Mouse (Mus musculus) G1E (cell line): ENCODE measurements at regions not wholly inside any gene's neighbourhood (a gene's known extent, or its start where the extent isn't known, plus 50 kb on each side); places are given as distances from the start of the nearest gene placed in this dataset.

Source experiments
- ATAC-seq: 2 replicates; pipeline ENCODE4 v1.8.0; 2016; ENCODE audit warnings: mild to moderate bottlenecking; ENCODE audit not compliant: insufficient number of reproducible peaks, poor library complexity, low FRiP score, severe bottlenecking; ENCODE audit errors: extremely low read depth
- DNase-seq: peaks from one replicate; pipeline ENCODE4 v3.0.0; 2012; ENCODE audit warnings: low spot score
- H3K27me3 ChIP-seq: 2 replicates; pipeline ENCODE4 v1.6.1; 2012; ENCODE audit warnings: mild to moderate bottlenecking, low read length, inconsistent platforms; ENCODE audit not compliant: insufficient read depth
- H3K36me3 ChIP-seq: replicated peaks from 2 replicates; pipeline ENCODE3; 2012; ENCODE audit warnings: mild to moderate bottlenecking, inconsistent platforms
- H3K4me1 ChIP-seq: 2 replicates; pipeline ENCODE4 v1.6.1; 2012; ENCODE audit warnings: low read depth, low read length, inconsistent platforms, mixed read lengths; ENCODE audit not compliant: insufficient read depth
- H3K4me3 ChIP-seq: 2 replicates; pipeline ENCODE4 v1.5.1; 2012; ENCODE audit warnings: low read depth, mild to moderate bottlenecking, inconsistent platforms, low read length, moderate library complexity, mixed read lengths
- H3K9me3 ChIP-seq: replicated peaks from 2 replicates; pipeline ENCODE4 v1.6.1; 2012; ENCODE audit warnings: inconsistent platforms
- CTCF ChIP-seq: IDR thresholded peaks from 2 replicates; pipeline ENCODE4 v1.5.1; 2012; ENCODE audit warnings: low read depth, low read length, inconsistent platforms, mixed read lengths
- GATA1 ChIP-seq: IDR thresholded peaks from 2 replicates; pipeline ENCODE4 v1.6.1; 2012; ENCODE audit warnings: borderline replicate concordance, low read length, inconsistent platforms, mixed read lengths
- GATA2 ChIP-seq: IDR thresholded peaks from 2 replicates; pipeline ENCODE4 v1.6.1; 2012; ENCODE audit warnings: low read depth, low read length, inconsistent platforms, borderline replicate concordance
- POLR2AphosphoS5 ChIP-seq: IDR thresholded peaks from 2 replicates; pipeline ENCODE4 v1.6.1; 2012; ENCODE audit warnings: low read depth, low read length, inconsistent platforms; ENCODE audit not compliant: insufficient replicate concordance
- TAL1 ChIP-seq: conservative IDR thresholded peaks from 2 replicates; pipeline ENCODE4 v1.6.1; 2012; ENCODE audit warnings: low read depth, low read length, inconsistent platforms, mixed read lengths

- DNase-seq (no peak), ATAC-seq (no peak)
- Histone ChIP-seq H3K4me3 (no peak overlapping the region), H3K4me1 (no peaks in the 10 kb centered on the region), H3K36me3 (no peaks in the 10 kb centered on the region), H3K9me3 (no peaks in the 10 kb centered on the region), H3K27me3 (no peaks in the 10 kb centered on the region)
- TF ChIP-seq TAL1 (no peak), GATA2 (no peak), GATA1 (no peak), CTCF (no peak), POLR2AphosphoS5 (no peak)
Measured at GRCm38 (mm10) chr11:64592253-64592652, 155.8 kb upstream of the F930015N05Rik start.

GRCm38 (mm10) chr11:64597305-64597704 is 160.9 kb upstream of the F930015N05Rik start:
- Histone ChIP-seq H3K4me3 (no peak overlapping the region), H3K27me3 (no peaks in the 10 kb centered on the region), H3K36me3 (no peaks in the 10 kb centered on the region), H3K4me1 (no peaks in the 10 kb centered on the region), H3K9me3 (no peaks in the 10 kb centered on the region)
- TF ChIP-seq CTCF (no peak), GATA2 (no peak), POLR2AphosphoS5 (no peak), GATA1 (no peak), TAL1 (no peak)
- ATAC-seq (no peak), DNase-seq (no peak)

- DNase-seq (no peak), ATAC-seq (no peak)
- Histone ChIP-seq H3K36me3 (no peaks in the 10 kb centered on the region), H3K4me3 (no peak overlapping the region), H3K27me3 (no peaks in the 10 kb centered on the region), H3K9me3 (no peaks in the 10 kb centered on the region), H3K4me1 (no peaks in the 10 kb centered on the region)
- TF ChIP-seq TAL1 (no peak), POLR2AphosphoS5 (no peak), GATA1 (no peak), CTCF (no peak), GATA2 (no peak)
Measured at GRCm38 (mm10) chr11:64599178-64599577, 162.7 kb upstream of the F930015N05Rik start.

- H3K27me3 ChIP-seq: no peaks in the 10 kb centered on the region
- ATAC-seq (no peak), DNase-seq (no peak)
- H3K9me3 ChIP-seq: no peaks in the 10 kb centered on the region
- H3K4me3 ChIP-seq: no peak overlapping the region
- no peaks in the 10 kb centered on the region for H3K4me1 ChIP-seq
- no peaks in the 10 kb centered on the region for H3K36me3 ChIP-seq
- TF ChIP-seq TAL1: no peak
- no peak for TF ChIP-seq POLR2AphosphoS5
- no peak for TF ChIP-seq GATA2
- no peak for TF ChIP-seq GATA1
- TF ChIP-seq CTCF: no peak
Measured at GRCm38 (mm10) chr11:64600201-64601102, 164.0 kb upstream of the F930015N05Rik start.

GRCm38 (mm10) chr11:64609043-64609442 is 172.6 kb upstream of the F930015N05Rik start:
- H3K36me3 ChIP-seq: no peaks in the 10 kb centered on the region
- no peaks in the 10 kb centered on the region for H3K27me3 ChIP-seq
- ATAC-seq: no peak
- DNase-seq: no peak
- no peaks in the 10 kb centered on the region for H3K4me1 ChIP-seq
- no peaks in the 10 kb centered on the region for H3K9me3 ChIP-seq
- no peak for TF ChIP-seq GATA2
- TF ChIP-seq POLR2AphosphoS5: no peak
- no peak for TF ChIP-seq GATA1
- no peak for TF ChIP-seq CTCF
- TF ChIP-seq TAL1: no peak
- no peak overlapping the region for H3K4me3 ChIP-seq

GRCm38 (mm10) chr11:64610724-64611123 is 174.3 kb upstream of the F930015N05Rik start:
- Histone ChIP-seq H3K36me3 (no peaks in the 10 kb centered on the region), H3K9me3 (no peaks in the 10 kb centered on the region), H3K4me1 (no peaks in the 10 kb centered on the region), H3K27me3 (no peaks in the 10 kb centered on the region), H3K4me3 (no peak overlapping the region)
- no peak for DNase-seq
- ATAC-seq: no peak
- no peak for TF ChIP-seq GATA1
- TF ChIP-seq TAL1: no peak
- TF ChIP-seq CTCF: no peak
- TF ChIP-seq GATA2: no peak
- TF ChIP-seq POLR2AphosphoS5: no peak
